Mouse (Mus musculus) left cerebral cortex, adult 6 months (tissue): ENCODE results near the gene Minar1. TPM values are rescaled to one million over a fixed set of nuclear protein-coding genes. Genes with fewer than 3 reads are reported as not detected.

ENCODE experiments used
- long read RNA-seq, 2 experiments: library from polyadenylated mRNA; unstranded; transcript quantifications; one replicate each; pipeline ENCODE4 v2.0.0; 2019 to 2020
- polyA plus RNA-seq: library from polyadenylated mRNA; unstranded; fragments of <200 nt; fragmentation: Nextera tagmentation; gene quantifications from 2 replicates; pipeline ENCODE4 v1.2.3, GENCODE M21; 2021

Gene Minar1
- 1.0 and 1.8 TPM in 2 replicates for polyA plus RNA-seq
- long read RNA-seq, experiment 1, partial matches to known transcripts = 1 of 1 reads
- long read RNA-seq, experiment 1, other reads (novel, unspliced or antisense) = 0 of 1 reads
- long read RNA-seq, experiment 2, partial matches to known transcripts = 0 of 1 reads
- long read RNA-seq, experiment 2, other reads (novel, unspliced or antisense) = 1 of 1 reads

GRCm38 (mm10) chr9:89623006-89623760, at the start of gene Minar1:
Gene Minar1, minus strand, starts transcription at chr9:89623125.

Other genes starting within 250 kb of the Minar1 start
- gene Tmed3, start 81.9 kb upstream of the Minar1 start, polyA plus RNA-seq = 68.5 and 76.3 TPM in 2 replicates
- gene Ankrd34c, start 115.3 kb upstream of the Minar1 start, polyA plus RNA-seq = 5.3 and 5.5 TPM in 2 replicates